Mouse (Mus musculus) liver, adult 10 weeks (tissue): ENCODE results near the gene 9930021J03Rik. TPM values are rescaled to one million over a fixed set of nuclear protein-coding genes. Genes with fewer than 3 reads are reported as not detected.

Experiments
- polyA plus RNA-seq: library from polyadenylated mRNA; stranded (reverse); fragments of 350-450 nt; fragmentation: Illumina TruSeq; extraction: RNeasy Lipid Tissue Mini Kit (QIAGEN cat#74804); gene quantifications from one replicate; pipeline ENCODE4 v1.2.3, GENCODE M21; 2014; ENCODE audit warnings: low read depth, low replicate concordance

9930021J03Rik gene
- polyA plus RNA-seq: 27.2 TPM

GRCm38 (mm10) chr19:29805917-29806785, at the start of gene 9930021J03Rik:
9930021J03Rik (minus strand) TSS chr19:29805989.

GRCm38 (mm10) chr19:29812581-29813460, 7.0 kb upstream of the 9930021J03Rik start, which contains the start of gene Ranbp6:
Ranbp6 (minus strand) TSS chr19:29812974.

GRCm38 (mm10) chr19:29697245-29697874, 108.4 kb downstream of the 9930021J03Rik start, which contains the start of gene Mlana:
Mlana (plus strand) TSS chr19:29697824.

Other genes starting within 250 kb of the 9930021J03Rik start
- 21.0 TPM for gene Ermp1, start 157.6 kb downstream of the 9930021J03Rik start, polyA plus RNA-seq
- not detected for gene Mlana, start 108.2 kb downstream of the 9930021J03Rik start, polyA plus RNA-seq
- gene Ranbp6, start 7.0 kb upstream of the 9930021J03Rik start, polyA plus RNA-seq: 15.5 TPM
- 3.6 TPM for gene Il33, start 119.1 kb upstream of the 9930021J03Rik start, polyA plus RNA-seq
- gene Trpd52l3, start 197.8 kb upstream of the 9930021J03Rik start, polyA plus RNA-seq: not detected
- gene Uhrf2, start 224.5 kb upstream of the 9930021J03Rik start, polyA plus RNA-seq: 42.3 TPM